Mouse (Mus musculus) stomach, postnatal 0 days (tissue): ENCODE measurements at regions not wholly inside any gene's neighbourhood (a gene's known extent, or its start where the extent isn't known, plus 50 kb on each side); places are given as distances from the start of the nearest gene placed in this dataset.

ENCODE experiments used
- CTCF ChIP-seq: IDR thresholded peaks from 2 replicates; pipeline ENCODE4 v1.5.1; 2016; ENCODE audit warnings: antibody characterized with exemption, low read depth, mild to moderate bottlenecking, moderate library complexity
- EP300 ChIP-seq: optimal IDR thresholded peaks from 2 replicates; pipeline ENCODE3; 2016; ENCODE audit warnings: antibody characterized with exemption

DNA sequence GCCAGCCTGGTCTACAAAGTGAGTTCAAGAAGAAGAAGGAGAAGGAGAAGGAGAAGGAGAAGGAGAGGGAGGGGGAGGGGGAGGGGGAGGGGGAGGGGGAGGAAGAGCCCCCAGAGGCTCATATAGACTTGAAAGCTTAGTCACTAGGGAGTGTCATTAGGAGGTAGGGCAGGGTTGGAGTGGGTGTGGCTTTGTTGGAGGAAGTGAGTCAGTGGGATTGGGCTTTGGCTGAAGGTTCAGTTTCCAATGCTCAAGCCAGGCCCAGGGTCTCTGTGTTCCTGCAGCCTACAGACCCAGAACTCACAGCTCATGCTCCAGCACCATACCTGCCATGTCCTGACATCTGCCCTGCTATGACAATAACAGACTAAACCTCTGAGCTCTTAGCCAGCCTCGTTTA, 154.4 kb upstream of the Actbl2 start:
- TF ChIP-seq CTCF (no peak), EP300 (no peak)
